Mouse (Mus musculus) ES-E14 (cell line): ENCODE measurements around the gene Polq. TPM values are rescaled to one million over a fixed set of nuclear protein-coding genes. Genes with fewer than 3 reads are reported as not detected.
"Not testable (repeated sequence)": the region's sequence is repeated elsewhere in the genome, so short reads cannot be mapped to it uniquely, and the experiment has no call there.

Experiments
- DNase-seq: peaks from one replicate; pipeline ENCODE4 v3.0.0-alpha.2; 2013; ENCODE audit warnings: low read depth, low spot score
- H3K27ac ChIP-seq: 2 replicates; pipeline ENCODE4 v1.5.1; 2012; ENCODE audit warnings: low read depth, mild to moderate bottlenecking, low read length, moderate library complexity, mixed read lengths; ENCODE audit not compliant: poor library complexity, insufficient read depth, severe bottlenecking
- H3K36me3 ChIP-seq: 2 replicates; pipeline ENCODE4 v1.6.1; 2012; ENCODE audit warnings: mild to moderate bottlenecking, low read length, moderate library complexity, mixed read lengths; ENCODE audit not compliant: control insufficient read depth, poor library complexity, insufficient read depth, severe bottlenecking
- H3K4me1 ChIP-seq, 2 experiments: fragments of 150-350 bp in 1 of 2; sonication (generic) in 1 of 2; 2 replicates each; pipeline ENCODE4 v1.6.1; 2012; ENCODE audit warnings: low read length in 2 of 2, mild to moderate bottlenecking in 1 of 2, mixed read lengths in 1 of 2; ENCODE audit not compliant: control insufficient read depth in 2 of 2, insufficient read depth in 2 of 2, poor library complexity in 1 of 2
- H3K4me3 ChIP-seq, 2 experiments: fragments of 150-350 bp in 1 of 2; sonication (generic) in 1 of 2; 2 replicates each; pipeline ENCODE4 v1.5.1; 2012; ENCODE audit warnings: low read length in 2 of 2, low read depth in 1 of 2, mild to moderate bottlenecking in 1 of 2, mixed read lengths in 1 of 2; ENCODE audit not compliant: insufficient read depth in 1 of 2, poor library complexity in 1 of 2, severe bottlenecking in 1 of 2
- H3K9ac ChIP-seq: 2 replicates; pipeline ENCODE4 v1.6.1; 2012; ENCODE audit warnings: low read depth, mild to moderate bottlenecking, low read length, mixed read lengths; ENCODE audit not compliant: poor library complexity, insufficient read depth, severe bottlenecking
- H3K9me3 ChIP-seq: fragments of 150-350 bp; sonication (generic); 2 replicates; pipeline ENCODE4 v1.6.1; 2012; ENCODE audit warnings: low read depth, mild to moderate bottlenecking, low read length; ENCODE audit not compliant: control insufficient read depth, insufficient read depth
- CHD2 ChIP-seq: IDR thresholded peaks from 2 replicates; pipeline ENCODE4 v1.6.1; 2014; ENCODE audit warnings: mild to moderate bottlenecking, low read depth, low read length, inconsistent platforms
- HCFC1 ChIP-seq: IDR thresholded peaks from 2 replicates; pipeline ENCODE4 v1.6.1; 2012; ENCODE audit warnings: low read length, inconsistent platforms, borderline replicate concordance; ENCODE audit not compliant: insufficient read depth
- MAFK ChIP-seq: IDR thresholded peaks from 2 replicates; pipeline ENCODE4 v1.6.1; 2014; ENCODE audit warnings: mild to moderate bottlenecking, low read depth, low read length, inconsistent platforms; ENCODE audit not compliant: insufficient read depth
- ZC3H11A ChIP-seq: IDR thresholded peaks from 2 replicates; pipeline ENCODE4 v1.6.1; 2012; ENCODE audit warnings: low read depth, mild to moderate bottlenecking, inconsistent platforms, low read length, borderline replicate concordance
- ZNF384 ChIP-seq: IDR thresholded peaks from 2 replicates; pipeline ENCODE4 v1.6.1; 2012; ENCODE audit warnings: low read depth, low read length, inconsistent platforms
- in situ Hi-C, 2 experiments: fragments of 600-800 bp; cut with MboI; formaldehyde crosslinking; loops; one replicate each; pipeline ENCODE4 v1.15.1; 2025; ENCODE audit warnings: low sequenced_read_pairs in 2 of 2, inconsistent platforms in 1 of 2; ENCODE audit not compliant: unreplicated experiment in 2 of 2
- total RNA-seq: library from RNA; depleted of rRNA; stranded (reverse); fragments of 300-350 nt; gene quantifications from 2 replicates; pipeline ENCODE4 v1.2.3, GENCODE M21; 2012; rRNA removed

The Polq gene
- total RNA-seq, 1 experiment, result 10.7 TPM

GRCm38 (mm10) chr16:37094169-37094833 lies 82.7 kb downstream of the Polq start:
- H3K27ac ChIP-seq, result no peak overlapping the region

GRCm38 (mm10) chr16:37108763-37109162 lies 97.2 kb downstream of the Polq start:
- no peak for DNase-seq
- TF ChIP-seq HCFC1 (no peak), ZC3H11A (no peak), ZNF384 (no peak), MAFK (no peak), CHD2 (no peak)
- Histone ChIP-seq H3K4me1 (no peaks in the 10 kb centered on the region), H3K4me3 (no peak overlapping the region), H3K27ac (no peak overlapping the region), H3K36me3 (no peaks in the 10 kb centered on the region), H3K9ac (no peak overlapping the region), H3K9me3 (no peaks in the 10 kb centered on the region)
- in situ Hi-C loops, result no loop called here

More at GRCm38 (mm10) chr16:37094169-37094833, 82.7 kb downstream of the Polq start:
- no peaks in the 10 kb centered on the region for H3K9me3 ChIP-seq
- H3K9ac ChIP-seq, result no peak overlapping the region
- in situ Hi-C loops, result no loop called here
- H3K4me1 ChIP-seq, result no peaks in the 10 kb centered on the region
- no peak overlapping the region for H3K4me3 ChIP-seq
- no peak for DNase-seq
- TF ChIP-seq MAFK, result no peak
- no peak for TF ChIP-seq CHD2
- TF ChIP-seq ZC3H11A, result no peak
- no peak for TF ChIP-seq ZNF384
- TF ChIP-seq HCFC1, result no peak
- H3K36me3 ChIP-seq, result no peaks in the 10 kb centered on the region

- H3K4me1 ChIP-seq, result no peaks in the 10 kb centered on the region
- H3K4me3 ChIP-seq, result no peak overlapping the region
- peak; percentile 35 for DNase-seq
- H3K36me3 ChIP-seq, result no peaks in the 10 kb centered on the region
- no peaks in the 10 kb centered on the region for H3K9me3 ChIP-seq
- no peak overlapping the region for H3K9ac ChIP-seq
- TF ChIP-seq MAFK (no peak), ZC3H11A (peak; percentile 75; the same call in 1 of the 2 replicates)
- no peak overlapping the region for H3K27ac ChIP-seq
- in situ Hi-C loops, result no loop called here
Measured at GRCm38 (mm10) chr16:37109285-37109684, 97.7 kb downstream of the Polq start.

- TF ChIP-seq ZNF384, result peak; percentile 71; the same call in 1 of the 2 replicates
- DNase-seq, H3K9ac ChIP-seq, H3K36me3 ChIP-seq, H3K27ac ChIP-seq, in situ Hi-C loops, H3K4me1 ChIP-seq, H3K4me3 ChIP-seq, H3K9me3 ChIP-seq: not testable (repeated sequence)
Measured at GRCm38 (mm10) chr16:37125190-37125589, 113.6 kb downstream of the Polq start.

Other genes with a start within 250 kb of the Polq start
- gene Slc15a2, start 226.8 kb upstream of the Polq start, total RNA-seq, result 6.6 and 12.9 TPM in 2 replicates
- 9.2 and 16.8 TPM in 2 replicates for gene Iqcb1, start 183.4 kb upstream of the Polq start, total RNA-seq
- 1.1 and 1.2 TPM in 2 replicates for gene Eaf2, start 136.8 kb upstream of the Polq start, total RNA-seq
- gene Golgb1, start 136.6 kb upstream of the Polq start, total RNA-seq, result 52.6 and 73.4 TPM in 2 replicates
- gene Hcls1, start 76.8 kb upstream of the Polq start, total RNA-seq, result 0.16 and 1.2 TPM in 2 replicates
- 0.09 and 0.11 TPM in 2 replicates for gene Fbxo40, start 21.3 kb upstream of the Polq start, total RNA-seq